In the genomic region with DNA sequence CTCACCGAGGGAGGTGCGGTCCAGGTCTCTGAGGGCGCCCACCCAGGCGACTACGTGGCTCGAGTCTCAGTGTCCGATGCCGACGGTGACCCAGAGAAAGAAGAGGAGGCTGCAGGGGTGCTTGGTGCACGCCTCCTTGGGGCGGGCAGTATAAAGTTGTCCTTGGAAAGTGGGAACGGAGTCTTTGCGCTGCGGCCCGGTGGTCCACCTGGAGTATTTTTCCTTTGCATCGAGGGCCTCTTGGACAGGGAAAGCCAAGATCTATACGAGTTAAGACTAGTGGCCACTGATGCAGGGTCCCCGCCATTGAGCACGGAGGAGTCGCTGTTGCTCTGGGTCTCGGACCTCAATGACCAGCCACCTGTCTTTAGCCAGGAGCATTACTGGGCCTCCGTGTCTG, we compare ENCODE assay signal across 7 mouse cellular contexts. TPM values are rescaled to one million over a fixed set of nuclear protein-coding genes. Genes with fewer than 3 reads are reported as not detected.
DNase-seq lines count a peak whose midpoint lies in the region; ATAC-seq and TF ChIP-seq lines count a peak whose summit lies in the region.

No protein-coding gene starts in this region.

- H3K27me3 ChIP-seq in lung, embryonic 16.5 days (ENCODE audit: control insufficient read depth, insufficient read depth, low read depth, low read length): peaks cover 55% of the 10 kb centered on the region
- H3K27me3 ChIP-seq in forebrain, embryonic 15.5 days: peaks cover 51% of the 10 kb centered on the region
- peaks cover 79% of the 10 kb centered on the region for H3K27me3 ChIP-seq in limb, embryonic 12.5 days
- peaks cover 56% of the 10 kb centered on the region for H3K27me3 ChIP-seq in stomach, embryonic 16.5 days (ENCODE audit: control insufficient read depth, insufficient read depth, low read length)

- H3K4me1 ChIP-seq in lung, embryonic 16.5 days (replicated peaks; ENCODE audit: control insufficient read depth, insufficient read depth, low read length): peaks cover 18% of the 10 kb centered on the region
- H3K4me1 ChIP-seq in lung, adult 2 months (ENCODE audit: control insufficient read depth, insufficient read depth, low read length): 0 out of 2 replicates have a peak, but pooled peaks cover 4% of the 10 kb centered on the region
- H3K4me1 ChIP-seq in forebrain, embryonic 15.5 days: peaks cover 31% of the 10 kb centered on the region
- peaks cover 25% of the 10 kb centered on the region for H3K4me1 ChIP-seq in limb, embryonic 12.5 days (replicated peaks)
- H3K4me1 ChIP-seq in stomach, embryonic 16.5 days (ENCODE audit: control insufficient read depth, insufficient read depth, low read length): peaks cover 7% of the 10 kb centered on the region

- H3K9ac ChIP-seq in lung, embryonic 16.5 days (ENCODE audit: low read length): no peak overlapping the region
- H3K9ac ChIP-seq in forebrain, embryonic 15.5 days (replicated peaks): peak overlapping the region; percentile 52
- H3K9ac ChIP-seq in limb, embryonic 12.5 days (replicated peaks): peak overlapping the region; percentile 31; the same call in 1 of the 2 replicates
- 0 out of 2 replicates have a peak overlapping the region, but pooled peaks have one; percentile 60 for H3K9ac ChIP-seq in stomach, embryonic 16.5 days (ENCODE audit: low read length)

- H3K4me3 ChIP-seq in lung, embryonic 16.5 days (ENCODE audit: low read length): peak overlapping the region; percentile 54
- no peak overlapping the region for H3K4me3 ChIP-seq in lung, adult 2 months (replicated peaks; ENCODE audit: extremely low read depth, low read depth, low read length)
- H3K4me3 ChIP-seq in forebrain, embryonic 15.5 days: peak overlapping the region; percentile 55
- H3K4me3 ChIP-seq in limb, embryonic 12.5 days (replicated peaks): peak overlapping the region; percentile 55
- peak overlapping the region; percentile 52 for H3K4me3 ChIP-seq in stomach, embryonic 16.5 days (replicated peaks; ENCODE audit: low read length)

- no peaks in the 10 kb centered on the region for H3K36me3 ChIP-seq in lung, embryonic 16.5 days (ENCODE audit: control insufficient read depth, insufficient read depth, low read length)
- no peaks in the 10 kb centered on the region for H3K36me3 ChIP-seq in forebrain, embryonic 15.5 days
- no peaks in the 10 kb centered on the region for H3K36me3 ChIP-seq in limb, embryonic 12.5 days
- no peaks in the 10 kb centered on the region for H3K36me3 ChIP-seq in stomach, embryonic 16.5 days (ENCODE audit: control insufficient read depth, insufficient read depth, low read length)

- no peak for TF ChIP-seq CTCF in lung, adult 2 months (IDR thresholded peaks at IDR 0.05; ENCODE audit: insufficient read depth, low read length)

- TF ChIP-seq POLR2A in lung, adult 2 months (IDR thresholded peaks at IDR 0.05; ENCODE audit: borderline replicate concordance, extremely low read depth, low read depth, low read length): no peak

- no peak for ATAC-seq in lung, embryonic 16.5 days (ENCODE audit: low read depth)
- no peak for ATAC-seq in forebrain, embryonic 15.5 days (replicated peaks)
- no peak for ATAC-seq in limb, embryonic 12.5 days (ENCODE audit: insufficient number of reproducible peaks, insufficient read depth, low FRiP score, low TSS enrichment, low read depth)
- no peak for ATAC-seq in stomach, embryonic 16.5 days (ENCODE audit: insufficient read depth, low FRiP score)

- no peak overlapping the region for H3K27ac ChIP-seq in lung, embryonic 16.5 days (ENCODE audit: low read length)
- no peak overlapping the region for H3K27ac ChIP-seq in forebrain, embryonic 15.5 days (replicated peaks)
- H3K27ac ChIP-seq in limb, embryonic 12.5 days: no peak overlapping the region
- H3K27ac ChIP-seq in stomach, embryonic 16.5 days (ENCODE audit: low read length): no peak overlapping the region

- no peaks in the 10 kb centered on the region for H3K9me3 ChIP-seq in lung, embryonic 16.5 days (ENCODE audit: control insufficient read depth, low read length)
- H3K9me3 ChIP-seq in forebrain, embryonic 15.5 days: no peaks in the 10 kb centered on the region
- H3K9me3 ChIP-seq in limb, embryonic 12.5 days: no peaks in the 10 kb centered on the region
- no peaks in the 10 kb centered on the region for H3K9me3 ChIP-seq in stomach, embryonic 16.5 days (replicated peaks; ENCODE audit: control insufficient read depth, low read length)

- DNase-seq in lung, adult 2 months: no peak
- DNase-seq in frontal cortex, postnatal 10 days (ENCODE audit: low spot score in 2 of 2): no peak
- no peak for DNase-seq in right cerebral cortex, postnatal 4 days

- 6% methylated on average over 22 of the region's 22 CpGs for WGBS in lung, embryonic 16.5 days
- 8% methylated on average over 22 of the region's 22 CpGs for WGBS in lung, adult 2 months
- 3% methylated on average over 22 of the region's 22 CpGs for WGBS in forebrain, embryonic 15.5 days
- 4% methylated on average over 22 of the region's 22 CpGs for WGBS in limb, embryonic 12.5 days
- WGBS in stomach, embryonic 16.5 days: 6% methylated on average over 22 of the region's 22 CpGs

- H3K4me2 ChIP-seq in lung, embryonic 16.5 days (ENCODE audit: low read depth, low read length): peak overlapping the region; percentile 82
- peak overlapping the region; percentile 99 for H3K4me2 ChIP-seq in forebrain, embryonic 15.5 days (replicated peaks)
- peak overlapping the region; percentile 95 for H3K4me2 ChIP-seq in limb, embryonic 12.5 days
- H3K4me2 ChIP-seq in stomach, embryonic 16.5 days (ENCODE audit: low read depth, low read length): peak overlapping the region; percentile 87

RNA-seq across cellular contexts. Expression of a gene that starts 1.4 kb away (rescaled TPM):
- 0.09 and 0.21 TPM in 2 replicates for polyA plus RNA-seq in lung, embryonic 16.5 days (2015; fragmentation: Nextera tagmentation; extraction: Ambion mirVana)
- polyA plus RNA-seq in lung, adult 2 months (2012; rRNA removed): 0.24 and 0.38 TPM in 2 replicates
- polyA plus RNA-seq in forebrain, embryonic 15.5 days (2015; fragmentation: Nextera tagmentation; extraction: Ambion mirVana): 0.42 and 0.52 TPM in 2 replicates
- 0.38 and 0.49 TPM in 2 replicates for polyA plus RNA-seq in limb, embryonic 12.5 days (2016; fragmentation: Nextera tagmentation; extraction: Ambion mirVana)
- polyA plus RNA-seq in stomach, embryonic 16.5 days (2015; fragmentation: Nextera tagmentation; extraction: Ambion mirVana): 0.45 and 0.62 TPM in 2 replicates
